In genomic region chr12:44462976-44463375, GRCm38 (mm10) we compare ENCODE assay signal across 18 mouse cellular contexts.
A peak's percentile ranks its signal among the peaks of the same experiment; 100 is the strongest.
DNase-seq lines count a peak whose midpoint lies in the region; ATAC-seq and TF ChIP-seq lines count a peak whose summit lies in the region.
"Had no signal": no experiment of that assay in that cellular context is flagged by ENCODE, and none has a peak within 500 bp of the region (broad histone marks: within the 10 kb centered on the region; RNA-seq: fewer than 3 reads in every experiment).

No protein-coding gene starts in this region.

- no peak overlapping the region for H3K4me3 ChIP-seq in neural tube, embryonic 11.5 days (ENCODE audit: low read depth, low read length)
- no peak overlapping the region for H3K4me3 ChIP-seq in olfactory bulb, adult 2 months (ENCODE audit: insufficient read depth, low read depth, low read length)
- no peak overlapping the region for H3K4me3 ChIP-seq in intestine, postnatal 0 days (ENCODE audit: low read depth, low read length)
- H3K4me3 ChIP-seq: erythroblast, embryonic 14.5 days; gastrocnemius, adult 2 months; heart, adult 2 months; lung, embryonic 15.5 days had no signal

- H3K4me2 ChIP-seq in neural tube, embryonic 11.5 days (ENCODE audit: low read depth): no peak overlapping the region
- no peak overlapping the region for H3K4me2 ChIP-seq in intestine, postnatal 0 days (replicated peaks; ENCODE audit: low read depth)
- H3K4me2 ChIP-seq: liver, embryonic 11.5 days; lung, embryonic 15.5 days had no signal

- H3K36me3 ChIP-seq in neural tube, embryonic 11.5 days (ENCODE audit: control insufficient read depth, insufficient read depth, low read length): no peaks in the 10 kb centered on the region
- no peaks in the 10 kb centered on the region for H3K36me3 ChIP-seq in intestine, postnatal 0 days (ENCODE audit: control insufficient read depth, insufficient read depth)
- H3K36me3 ChIP-seq: lung, embryonic 15.5 days had no signal

- H3K9ac ChIP-seq in neural tube, embryonic 11.5 days (ENCODE audit: low read length): no peak overlapping the region
- no peak overlapping the region for H3K9ac ChIP-seq in intestine, postnatal 0 days (ENCODE audit: low read depth, low read length)
- H3K9ac ChIP-seq: lung, embryonic 15.5 days had no signal

- ATAC-seq in cerebellum, adult (ENCODE audit: insufficient number of reproducible peaks, low FRiP score, low TSS enrichment): peak; percentile 36
- ATAC-seq in neural tube, embryonic 11.5 days (ENCODE audit: insufficient read depth, low FRiP score, low TSS enrichment): peak; percentile 79
- ATAC-seq in intestine, postnatal 0 days: no peak

- H3K27ac ChIP-seq in neural tube, embryonic 11.5 days (ENCODE audit: low read depth, low read length): peak overlapping the region; percentile 17; the same call in 1 of the 2 replicates
- 0 out of 2 replicates have a peak overlapping the region, but pooled peaks have one; percentile 37 for H3K27ac ChIP-seq in olfactory bulb, adult 2 months (ENCODE audit: insufficient read depth, low read depth, low read length)
- no peak overlapping the region for H3K27ac ChIP-seq in intestine, postnatal 0 days (ENCODE audit: low read depth, low read length)
- H3K27ac ChIP-seq: gastrocnemius, adult 2 months; heart, adult 2 months; lung, embryonic 15.5 days had no signal

- TF ChIP-seq POLR2A in olfactory bulb, adult 2 months (IDR thresholded peaks at IDR 0.05; ENCODE audit: insufficient read depth, low read depth, low read length): no peak

- WGBS in neural tube, embryonic 11.5 days: 33% methylated on average over 6 of the region's 6 CpGs
- 37% methylated on average over 6 of the region's 6 CpGs for WGBS in olfactory bulb, adult 2 months
- WGBS in intestine, postnatal 0 days: 61% methylated on average over 6 of the region's 6 CpGs

- no peak for TF ChIP-seq CTCF in olfactory bulb, adult 2 months (IDR thresholded peaks at IDR 0.05; ENCODE audit: insufficient read depth, low read depth, low read length)
- no peak for TF ChIP-seq CTCF in intestine, postnatal 0 days (IDR thresholded peaks at IDR 0.05; ENCODE audit: low read depth)

- no peaks in the 10 kb centered on the region for H3K27me3 ChIP-seq in neural tube, embryonic 11.5 days (ENCODE audit: control insufficient read depth, insufficient read depth, low read length)
- H3K27me3 ChIP-seq in intestine, postnatal 0 days (replicated peaks; ENCODE audit: control insufficient read depth, insufficient read depth, low read length): no peaks in the 10 kb centered on the region
- H3K27me3 ChIP-seq: lung, embryonic 15.5 days had no signal

- DNase-seq in cerebellum, postnatal 4 days (ENCODE audit: low spot score in 2 of 2): no peak
- peak; percentile 35 for DNase-seq in neural tube, embryonic 11.5 days (ENCODE audit: low spot score)
- no peak for DNase-seq in neural tube, embryonic 10.5 days (ENCODE audit: extremely low spot score, low spot score)
- peak; percentile 43 for DNase-seq in mesoderm, embryonic 11.5 days (ENCODE audit: low read depth, low spot score)
- no peak for DNase-seq in gastrocnemius, postnatal 25 days
- DNase-seq: adrenal gland, postnatal 14 days; gastrocnemius, adult 2 months; heart, adult 2 months; heart, postnatal 10 days; kidney, postnatal 10 days; layer of hippocampus, adult 9-11 months; thymus, postnatal 36 days had no signal

- 0 out of 2 replicates have a peak, but pooled peaks cover 3% of the 10 kb centered on the region for H3K4me1 ChIP-seq in neural tube, embryonic 11.5 days (ENCODE audit: control insufficient read depth, insufficient read depth, low read length)
- H3K4me1 ChIP-seq in olfactory bulb, adult 2 months (ENCODE audit: control insufficient read depth, insufficient read depth, low read length): peaks cover 2% of the 10 kb centered on the region; the same call in 1 of the 2 replicates
- H3K4me1 ChIP-seq in intestine, postnatal 0 days (replicated peaks; ENCODE audit: control insufficient read depth, insufficient read depth, low read length): no peaks in the 10 kb centered on the region
- H3K4me1 ChIP-seq: lung, embryonic 15.5 days had no signal

- no peaks in the 10 kb centered on the region for H3K9me3 ChIP-seq in neural tube, embryonic 11.5 days (ENCODE audit: control insufficient read depth, low read length)
- no peaks in the 10 kb centered on the region for H3K9me3 ChIP-seq in intestine, postnatal 0 days (ENCODE audit: control insufficient read depth)
- H3K9me3 ChIP-seq: lung, embryonic 15.5 days had no signal

Comparison
In these comparisons a context has a peak if more than half of its experiments do, and no peak if none do; other contexts are left out.
1. DNase-seq: peak in neural tube, embryonic 11.5 days (single experiment) and mesoderm, embryonic 11.5 days (single experiment); none in cerebellum, postnatal 4 days (0 of 2), neural tube, embryonic 10.5 days (single experiment) and gastrocnemius, postnatal 25 days (single experiment).